Mouse (Mus musculus) testis, adult 2 months (tissue): ENCODE results near the gene Rffl.

Experiments
- CTCF ChIP-seq: fragments of 200-500 bp; IDR thresholded peaks from 2 replicates; pipeline ENCODE4 v1.5.1; 2012; ENCODE audit warnings: low read depth, mild to moderate bottlenecking, inconsistent platforms, low read length, moderate library complexity; ENCODE audit not compliant: control insufficient read depth, insufficient read depth, insufficient replicate concordance
- POLR2A ChIP-seq: fragments of 200-500 bp; IDR thresholded peaks from 2 replicates; pipeline ENCODE4 v1.6.1; 2012; ENCODE audit warnings: low read depth, mild to moderate bottlenecking, inconsistent platforms, low read length, moderate library complexity; ENCODE audit not compliant: control insufficient read depth

DNA sequence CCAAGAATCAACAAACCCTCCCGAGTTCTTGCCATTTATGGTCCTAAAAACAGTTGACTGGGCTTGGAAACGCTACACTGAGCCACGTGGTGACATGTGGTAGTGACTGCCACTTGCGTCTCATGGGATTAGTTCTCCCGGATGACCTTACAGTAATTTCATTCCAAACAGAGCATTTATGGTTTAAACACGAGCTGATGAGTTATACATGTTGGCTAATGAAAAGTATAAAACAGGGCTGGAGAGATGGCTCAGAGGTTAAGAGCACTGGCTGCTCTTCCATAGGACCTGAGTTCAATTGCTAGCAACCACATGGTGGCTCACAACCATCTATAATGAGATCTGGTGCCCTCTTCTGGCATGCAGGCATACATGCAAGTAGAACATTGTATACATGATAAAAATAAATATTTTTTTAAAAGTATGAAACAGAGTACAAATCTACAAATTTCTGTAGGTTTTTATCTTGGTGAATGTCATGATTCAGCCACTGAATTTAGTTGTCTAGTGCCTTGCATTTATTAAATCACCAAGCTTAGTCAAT, 108.7 kb downstream of the Rffl start:
- TF ChIP-seq CTCF (no peak), POLR2A (no peak)
